Comparison of ENCODE assay signal across 7 mouse cellular contexts in genomic region chr10:25359959-25360811, GRCm38 (mm10). TPM values are rescaled to one million over a fixed set of nuclear protein-coding genes. Genes with fewer than 3 reads are reported as not detected.
A peak's percentile ranks its signal among the peaks of the same experiment; 100 is the strongest.
DNase-seq lines count a peak whose midpoint lies in the region; ATAC-seq and TF ChIP-seq lines count a peak whose summit lies in the region.

No protein-coding gene starts in this region.

- ATAC-seq in activated CD4-positive, CD25-positive, alpha-beta regulatory T cell, adult 4 months: peak; percentile 61
- ATAC-seq in embryonic facial prominence, embryonic 13.5 days (ENCODE audit: insufficient number of reproducible peaks, insufficient read depth, low FRiP score, low TSS enrichment, low read depth): peak; percentile 33; the same call in 1 of the 2 replicates
- no peak; the same call in none of the 2 replicates for ATAC-seq in midbrain, embryonic 11.5 days (ENCODE audit: low FRiP score)
- ATAC-seq in stomach, embryonic 14.5 days (ENCODE audit: insufficient number of reproducible peaks, insufficient read depth, low FRiP score, low read depth): no peak; the same call in 1 of the 2 replicates

- peak overlapping the region; percentile 86 for H3K4me2 ChIP-seq in CH12.LX (ENCODE audit: insufficient read depth, low read depth, poor library complexity, severe bottlenecking)
- peak overlapping the region; percentile 69 for H3K4me2 ChIP-seq in embryonic facial prominence, embryonic 13.5 days
- H3K4me2 ChIP-seq in midbrain, embryonic 11.5 days: peak overlapping the region; percentile 73
- H3K4me2 ChIP-seq in stomach, embryonic 14.5 days (replicated peaks; ENCODE audit: low read depth, low read length): peak overlapping the region; percentile 54

- no peak overlapping the region for H3K27ac ChIP-seq in CH12.LX (ENCODE audit: insufficient read depth, low read depth)
- H3K27ac ChIP-seq in embryonic facial prominence, embryonic 13.5 days: peak overlapping the region; percentile 92
- H3K27ac ChIP-seq in limb, embryonic 10.5 days: peak overlapping the region; percentile 96
- H3K27ac ChIP-seq in midbrain, embryonic 11.5 days (ENCODE audit: low read depth, low read length): peak overlapping the region; percentile 12; the same call in 1 of the 2 replicates
- peak overlapping the region; percentile 70 for H3K27ac ChIP-seq in stomach, embryonic 14.5 days (ENCODE audit: low read length)

- in situ Hi-C loops in CH12.LX (cut with MboI; ENCODE audit: low pct_ligation_motif_present, low pct_unique_long_range_greater_than_20kb, low sequenced_read_pairs): no loop called here

- DNase-seq in CH12.LX (ENCODE audit: extremely low read depth): peak; percentile 37
- DNase-seq in heart, postnatal 25 days (ENCODE audit: low spot score): peak; percentile 9
- DNase-seq in limb, embryonic 10.5 days (ENCODE audit: low spot score): peak; percentile 63
- peak; percentile 94 for DNase-seq in midbrain, embryonic 11.5 days (ENCODE audit: low spot score, missing footprints)

- H3K9ac ChIP-seq in CH12.LX (ENCODE audit: insufficient read depth, low read depth): peak overlapping the region; percentile 72
- peak overlapping the region; percentile 92 for H3K9ac ChIP-seq in embryonic facial prominence, embryonic 13.5 days
- peak overlapping the region; percentile 79 for H3K9ac ChIP-seq in midbrain, embryonic 11.5 days (ENCODE audit: low read length)
- peak overlapping the region; percentile 43 for H3K9ac ChIP-seq in stomach, embryonic 14.5 days (replicated peaks; ENCODE audit: low read depth, low read length)

- peaks cover 15% of the 10 kb centered on the region for H3K79me2 ChIP-seq in CH12.LX (replicated peaks; ENCODE audit: control insufficient read depth, extremely low read depth, insufficient read depth, poor library complexity, severe bottlenecking)

- H3K27me3 ChIP-seq in CH12.LX (replicated peaks): no peaks in the 10 kb centered on the region
- H3K27me3 ChIP-seq in embryonic facial prominence, embryonic 13.5 days: no peaks in the 10 kb centered on the region
- no peaks in the 10 kb centered on the region for H3K27me3 ChIP-seq in limb, embryonic 10.5 days (ENCODE audit: low read depth, poor library complexity, severe bottlenecking)
- no peaks in the 10 kb centered on the region for H3K27me3 ChIP-seq in midbrain, embryonic 11.5 days (ENCODE audit: control insufficient read depth, insufficient read depth, low read length)
- no peaks in the 10 kb centered on the region for H3K27me3 ChIP-seq in stomach, embryonic 14.5 days (ENCODE audit: control insufficient read depth, insufficient read depth, low read length)

- H3K9me3 ChIP-seq in CH12.LX (replicated peaks; ENCODE audit: low read length): no peaks in the 10 kb centered on the region
- H3K9me3 ChIP-seq in embryonic facial prominence, embryonic 13.5 days: no peaks in the 10 kb centered on the region
- no peaks in the 10 kb centered on the region for H3K9me3 ChIP-seq in limb, embryonic 10.5 days (replicated peaks)
- H3K9me3 ChIP-seq in midbrain, embryonic 11.5 days (ENCODE audit: control insufficient read depth, low read length): no peaks in the 10 kb centered on the region
- H3K9me3 ChIP-seq in stomach, embryonic 14.5 days (ENCODE audit: control insufficient read depth, low read depth, low read length): no peaks in the 10 kb centered on the region

- dilution Hi-C loops in CH12.LX (cut with MboI; ENCODE audit: extremely low pct_ligation_motif_present, extremely low pct_unique_long_range_greater_than_20kb, low sequenced_read_pairs): no loop called here

- H3K4me1 ChIP-seq in CH12.LX (ENCODE audit: control insufficient read depth in 1 of 2, insufficient read depth in 2 of 2): peaks cover 0 to 35% of the 10 kb centered on the region in 2 experiments; a peak in 3 of 4 replicates
- H3K4me1 ChIP-seq in embryonic facial prominence, embryonic 13.5 days: peaks cover 49% of the 10 kb centered on the region
- peaks cover 56% of the 10 kb centered on the region for H3K4me1 ChIP-seq in limb, embryonic 10.5 days
- H3K4me1 ChIP-seq in midbrain, embryonic 11.5 days (ENCODE audit: control insufficient read depth, insufficient read depth, low read length): peaks cover 7% of the 10 kb centered on the region
- H3K4me1 ChIP-seq in stomach, embryonic 14.5 days (ENCODE audit: control insufficient read depth, insufficient read depth, low read length): peaks cover 15% of the 10 kb centered on the region

- no peak for TF ChIP-seq RAD21 in CH12.LX (IDR thresholded peaks at IDR 0.05; ENCODE audit: low read depth, low read length)

- TF ChIP-seq POLR2A in CH12.LX (IDR thresholded peaks at IDR 0.05; ENCODE audit: low read depth, low read length): no peak

- intact Hi-C loops in heart, postnatal 25 days (cut with DNase I): loop anchor here (2.0 to 10.0 kb wide), 3 partner anchors 21 to 125 kb away; no protein-coding TSS in a partner anchor

- peak in 1 of 2 experiments; percentile 22; a peak in 2 of 4 replicates for TF ChIP-seq CTCF in CH12.LX (conservative IDR thresholded peaks at IDR 0.05 in 1 of 2, IDR thresholded peaks at IDR 0.05 in 1 of 2; ENCODE audit: low read depth in 2 of 2, low read length in 2 of 2)

- no peak for TF ChIP-seq EP300 in CH12.LX (IDR thresholded peaks at IDR 0.05; ENCODE audit: low read length)

- WGBS in embryonic facial prominence, embryonic 13.5 days: under 1% methylated on average over 68 of the region's 84 CpGs
- WGBS in limb, embryonic 10.5 days: under 1% methylated on average over 70 of the region's 84 CpGs
- WGBS in midbrain, embryonic 11.5 days: under 1% methylated on average over 53 of the region's 84 CpGs
- WGBS in stomach, embryonic 14.5 days: under 1% methylated on average over 63 of the region's 84 CpGs

- peak overlapping the region; percentile 69 to 95 (median 89) for H3K4me3 ChIP-seq in CH12.LX (replicated peaks in 1 of 3; ENCODE audit: low read depth in 2 of 3, low read length in 2 of 3, poor library complexity in 1 of 3)
- H3K4me3 ChIP-seq in embryonic facial prominence, embryonic 13.5 days: peak overlapping the region; percentile 67
- H3K4me3 ChIP-seq in limb, embryonic 10.5 days: peak overlapping the region; percentile 72
- H3K4me3 ChIP-seq in midbrain, embryonic 11.5 days (ENCODE audit: low read depth, low read length): peak overlapping the region; percentile 81
- peak overlapping the region; percentile 81 for H3K4me3 ChIP-seq in stomach, embryonic 14.5 days (ENCODE audit: low read depth, low read length)

- peaks cover 0 to 5% of the 10 kb centered on the region in 2 experiments for H3K36me3 ChIP-seq in CH12.LX (replicated peaks in 1 of 2; ENCODE audit: control insufficient read depth in 1 of 2, insufficient read depth in 1 of 2, low read length in 1 of 2)
- H3K36me3 ChIP-seq in embryonic facial prominence, embryonic 13.5 days: no peaks in the 10 kb centered on the region
- no peaks in the 10 kb centered on the region for H3K36me3 ChIP-seq in limb, embryonic 10.5 days
- H3K36me3 ChIP-seq in midbrain, embryonic 11.5 days (ENCODE audit: control insufficient read depth, insufficient read depth, low read length): no peaks in the 10 kb centered on the region
- H3K36me3 ChIP-seq in stomach, embryonic 14.5 days (ENCODE audit: control insufficient read depth, insufficient read depth, low read length): no peaks in the 10 kb centered on the region

TF ChIP-seq in CH12.LX, 34 proteins besides CTCF, POLR2A, EP300 and RAD21 (continues in another document):
- no peak for TF ChIP-seq MEF2A (IDR thresholded peaks at IDR 0.05; ENCODE audit: borderline replicate concordance, low read depth, low read length)
- 0 out of 2 replicates have a peak, but pooled peaks have one; percentile 29 for TF ChIP-seq UBTF (IDR thresholded peaks at IDR 0.05; ENCODE audit: low read depth, low read length)
- no peak for TF ChIP-seq IRF4 (IDR thresholded peaks at IDR 0.05; ENCODE audit: low read depth, low read length)
- TF ChIP-seq HCFC1 (IDR thresholded peaks at IDR 0.05; ENCODE audit: low read depth, low read length): 0 out of 2 replicates have a peak, but pooled peaks have one; percentile 23
- no peak for TF ChIP-seq CHD2 (IDR thresholded peaks at IDR 0.05; ENCODE audit: low read length)
- TF ChIP-seq JUND (conservative IDR thresholded peaks at IDR 0.05; ENCODE audit: low read depth, low read length): no peak
- no peak for TF ChIP-seq MAZ (IDR thresholded peaks at IDR 0.05; ENCODE audit: low read depth, low read length)
- TF ChIP-seq GABPA (IDR thresholded peaks at IDR 0.05; ENCODE audit: insufficient replicate concordance, low read depth, low read length): no peak
- peak; percentile 16; the same call in 1 of the 2 replicates for TF ChIP-seq SIN3A (IDR thresholded peaks at IDR 0.05; ENCODE audit: low read length)
- TF ChIP-seq TCF12 (IDR thresholded peaks at IDR 0.05; ENCODE audit: low read depth, low read length): no peak
- TF ChIP-seq KAT2A (IDR thresholded peaks at IDR 0.05; ENCODE audit: insufficient replicate concordance, low read length): no peak
- no peak for TF ChIP-seq ZC3H11A (IDR thresholded peaks at IDR 0.05; ENCODE audit: low read depth, low read length)
- no peak for TF ChIP-seq MAFK (IDR thresholded peaks at IDR 0.05; ENCODE audit: insufficient replicate concordance, low read length)

RNA-seq across cellular contexts. Expression of gene Epb41l2, which starts 0.6 kb away (rescaled TPM):
- total RNA-seq in CH12.LX (2012; rRNA removed) (20.6 and 24.3 TPM in 2 replicates), CH12.LX (2014; rRNA removed) (25.9 and 28.4 TPM in 2 replicates)
- 65.0 and 71.2 TPM in 2 replicates for polyA plus RNA-seq in CH12.LX (2012; ENCODE audit: insufficient read length, low read depth)
- 10 to 100 TPM; 14.6 to 15.4 TPM for polyA plus RNA-seq in activated CD4-positive, CD25-positive, alpha-beta regulatory T cell, adult 4 months (2017; shearing (Covaris generic))
- polyA plus RNA-seq in embryonic facial prominence, embryonic 13.5 days (2015; fragmentation: Nextera tagmentation; extraction: Ambion mirVana): 81.6 and 89.9 TPM in 2 replicates
- 10 to 100 TPM; 53.9 to 60.5 TPM for total RNA-seq in heart, postnatal 25 days (2021)
- polyA plus RNA-seq in limb, embryonic 10.5 days (2016; fragmentation: Nextera tagmentation; extraction: Ambion mirVana): 54.0 and 79.4 TPM in 2 replicates
- polyA plus RNA-seq in midbrain, embryonic 11.5 days (2014; fragmentation: Nextera tagmentation; extraction: Ambion mirVana): 39.4 and 40.8 TPM in 2 replicates
- polyA plus RNA-seq in stomach, embryonic 14.5 days (2014; fragmentation: Nextera tagmentation; extraction: Ambion mirVana): 65.3 and 70.8 TPM in 2 replicates

RNA-seq across cellular contexts. Expression of gene Akap7, which starts 52.5 kb away (rescaled TPM):
- 3.1 and 6.2 TPM in 2 replicates for total RNA-seq in CH12.LX (2012; rRNA removed)
- total RNA-seq in CH12.LX (2014; rRNA removed): 11.1 and 12.1 TPM in 2 replicates
- 6.7 and 7.1 TPM in 2 replicates for polyA plus RNA-seq in CH12.LX (2012; ENCODE audit: insufficient read length, low read depth)
- polyA plus RNA-seq in activated CD4-positive, CD25-positive, alpha-beta regulatory T cell, adult 4 months (2017; shearing (Covaris generic)): 1 to 10 TPM; 4.1 to 5.4 TPM
- 19.8 TPM in 2 replicates for polyA plus RNA-seq in embryonic facial prominence, embryonic 13.5 days (2015; fragmentation: Nextera tagmentation; extraction: Ambion mirVana)
- total RNA-seq in heart, postnatal 25 days (2021): 10 to 100 TPM; 52.6 to 58.2 TPM
- polyA plus RNA-seq in limb, embryonic 10.5 days (2016; fragmentation: Nextera tagmentation; extraction: Ambion mirVana): 18.5 and 21.3 TPM in 2 replicates
- polyA plus RNA-seq in midbrain, embryonic 11.5 days (2014; fragmentation: Nextera tagmentation; extraction: Ambion mirVana): 20.5 and 22.1 TPM in 2 replicates
- polyA plus RNA-seq in stomach, embryonic 14.5 days (2014; fragmentation: Nextera tagmentation; extraction: Ambion mirVana): 23.6 and 30.1 TPM in 2 replicates

Comparison
In these comparisons a context has a peak if more than half of its experiments do, and no peak if none do; other contexts are left out.
1. DNase-seq: peak in every context shown above with its lines; median percentile 94 in midbrain, embryonic 11.5 days; 63 in limb, embryonic 10.5 days; 37 in CH12.LX; 9 in heart, postnatal 25 days.
2. ATAC-seq: peak in activated CD4-positive, CD25-positive, alpha-beta regulatory T cell, adult 4 months (single experiment) and embryonic facial prominence, embryonic 13.5 days (single experiment); none in midbrain, embryonic 11.5 days (single experiment) and stomach, embryonic 14.5 days (single experiment).
3. Peak in every context shown above with its lines, with median percentiles within 50 percentile points of each other: H3K4me2 ChIP-seq, H3K4me3 ChIP-seq and H3K9ac ChIP-seq.